34 mouse cellular contexts compared by ENCODE assay signal in genomic region chr4:144567752-144568151, GRCm38 (mm10). TPM values are rescaled to one million over a fixed set of nuclear protein-coding genes. Genes with fewer than 3 reads are reported as not detected.
"Had no signal": no experiment of that assay in that cellular context is flagged by ENCODE, and none has a peak within 500 bp of the region (broad histone marks: within the 10 kb centered on the region; RNA-seq: fewer than 3 reads in every experiment).

No protein-coding gene starts in this region.

- H3K9me3 ChIP-seq: embryonic facial prominence, embryonic 15.5 days had no signal

- H3K4me3 ChIP-seq: embryonic facial prominence, embryonic 10.5 days; embryonic facial prominence, embryonic 12.5 days; embryonic facial prominence, embryonic 13.5 days; embryonic facial prominence, embryonic 15.5 days; erythroblast, embryonic 14.5 days; forebrain, embryonic 10.5 days; forebrain, embryonic 12.5 days; forebrain, embryonic 13.5 days; forebrain, embryonic 15.5 days; gastrocnemius, adult 2 months; heart, adult 2 months had no signal

- H3K27me3 ChIP-seq: embryonic facial prominence, embryonic 12.5 days; embryonic facial prominence, embryonic 13.5 days; embryonic facial prominence, embryonic 15.5 days; forebrain, embryonic 12.5 days; forebrain, embryonic 13.5 days; forebrain, embryonic 15.5 days had no signal

- H3K4me1 ChIP-seq: embryonic facial prominence, embryonic 10.5 days; embryonic facial prominence, embryonic 12.5 days; embryonic facial prominence, embryonic 13.5 days; embryonic facial prominence, embryonic 15.5 days; forebrain, embryonic 10.5 days; forebrain, embryonic 12.5 days; forebrain, embryonic 13.5 days; forebrain, embryonic 15.5 days had no signal

- ATAC-seq: forebrain, embryonic 13.5 days; forebrain, embryonic 14.5 days; forebrain, embryonic 15.5 days; forebrain, embryonic 16.5 days; forebrain, postnatal 0 days had no signal

- H3K36me3 ChIP-seq: embryonic facial prominence, embryonic 10.5 days; embryonic facial prominence, embryonic 12.5 days; embryonic facial prominence, embryonic 13.5 days; embryonic facial prominence, embryonic 15.5 days; forebrain, embryonic 10.5 days; forebrain, embryonic 12.5 days; forebrain, embryonic 15.5 days had no signal

- DNase-seq: cerebellum, adult 9-10 months; cerebellum, adult 9-11 months; cerebellum, postnatal 10 days; cerebellum, postnatal 14 days; cerebellum, postnatal 25 days; cerebellum, postnatal 36 days; embryo, embryonic 11 days; forebrain, postnatal 0 days; gastrocnemius, adult 2 months; gastrocnemius, postnatal 10 days; gastrocnemius, postnatal 14 days; gastrocnemius, postnatal 25 days; gastrocnemius, postnatal 36 days; heart, adult 11 months; heart, adult 18-20 months; heart, adult 2 months had no signal

- H3K27ac ChIP-seq: embryonic facial prominence, embryonic 10.5 days; embryonic facial prominence, embryonic 12.5 days; embryonic facial prominence, embryonic 13.5 days; embryonic facial prominence, embryonic 15.5 days; forebrain, embryonic 10.5 days; forebrain, embryonic 12.5 days; forebrain, embryonic 13.5 days; forebrain, embryonic 15.5 days; gastrocnemius, adult 2 months; heart, adult 2 months had no signal

RNA-seq across cellular contexts. Expression of gene Gm13124, which starts 2.8 kb away (rescaled TPM):
- polyA plus RNA-seq: cortical plate, adult 2 months; embryonic facial prominence, embryonic 10.5 days; embryonic facial prominence, embryonic 11.5 days; embryonic facial prominence, embryonic 12.5 days; embryonic facial prominence, embryonic 13.5 days; embryonic facial prominence, embryonic 14.5 days; embryonic facial prominence, embryonic 15.5 days; erythroblast, embryonic 14.5 days; forebrain, embryonic 10.5 days; forebrain, embryonic 11.5 days; forebrain, embryonic 12.5 days; forebrain, embryonic 13.5 days; forebrain, embryonic 14.5 days; forebrain, embryonic 15.5 days; forebrain, embryonic 16.5 days; forebrain, postnatal 0 days; frontal cortex, adult 2 months; gonadal fat pad, adult 2 months; heart, adult 2 months; heart, embryonic 11.5 days had no signal

RNA-seq across cellular contexts. Expression of gene Aadacl4, which starts 45.8 kb away (rescaled TPM):
- polyA plus RNA-seq: cortical plate, adult 2 months; embryonic facial prominence, embryonic 10.5 days; embryonic facial prominence, embryonic 11.5 days; embryonic facial prominence, embryonic 12.5 days; embryonic facial prominence, embryonic 13.5 days; embryonic facial prominence, embryonic 14.5 days; embryonic facial prominence, embryonic 15.5 days; erythroblast, embryonic 14.5 days; forebrain, embryonic 10.5 days; forebrain, embryonic 11.5 days; forebrain, embryonic 12.5 days; forebrain, embryonic 13.5 days; forebrain, embryonic 14.5 days; forebrain, embryonic 15.5 days; forebrain, embryonic 16.5 days; forebrain, postnatal 0 days; frontal cortex, adult 2 months; gonadal fat pad, adult 2 months; heart, adult 2 months; heart, embryonic 11.5 days had no signal

RNA-seq across cellular contexts. Expression of gene 9430007A20Rik, which starts 48.1 kb away (rescaled TPM):
- polyA plus RNA-seq: cortical plate, adult 2 months; embryonic facial prominence, embryonic 10.5 days; embryonic facial prominence, embryonic 11.5 days; embryonic facial prominence, embryonic 12.5 days; embryonic facial prominence, embryonic 13.5 days; embryonic facial prominence, embryonic 14.5 days; embryonic facial prominence, embryonic 15.5 days; erythroblast, embryonic 14.5 days; forebrain, embryonic 10.5 days; forebrain, embryonic 11.5 days; forebrain, embryonic 12.5 days; forebrain, embryonic 13.5 days; forebrain, embryonic 14.5 days; forebrain, embryonic 15.5 days; forebrain, embryonic 16.5 days; forebrain, postnatal 0 days; frontal cortex, adult 2 months; gonadal fat pad, adult 2 months; heart, adult 2 months; heart, embryonic 11.5 days had no signal
